Mouse (Mus musculus): Measurements from ENCODE around the gene Pid1. TPM values are rescaled to one million over a fixed set of nuclear protein-coding genes. Genes with fewer than 3 reads are reported as not detected.

Gene Pid1
- polyA plus RNA-seq, 1 experiment from 2014 or later: 17.1 TPM

- no peaks in the 10 kb centered on the region for H3K9me3 ChIP-seq (ENCODE audit: control insufficient read depth, low read length)
- no peaks in the 10 kb centered on the region for H3K4me1 ChIP-seq (replicated peaks; ENCODE audit: control insufficient read depth, insufficient read depth, low read length)
- no peaks in the 10 kb centered on the region for H3K27me3 ChIP-seq (replicated peaks; ENCODE audit: control insufficient read depth, insufficient read depth, low read length)
- H3K27ac ChIP-seq (ENCODE audit: low read depth): no peak overlapping the region
- no peak overlapping the region for H3K4me3 ChIP-seq (ENCODE audit: low read depth, low read length)
- H3K4me2 ChIP-seq (ENCODE audit: low read length): no peak overlapping the region
- DNase-seq (ENCODE audit: low spot score) (no peak), ATAC-seq (replicated peaks; ENCODE audit: low FRiP score, low TSS enrichment, low read depth) (no peak)
- no peak overlapping the region for H3K9ac ChIP-seq (ENCODE audit: low read length)
- H3K36me3 ChIP-seq (ENCODE audit: control insufficient read depth, insufficient read depth, low read length): no peaks in the 10 kb centered on the region
- WGBS: 97% methylated on average over 1 of the region's 1 CpGs
These were observed 64.3 kb downstream of the Pid1 start for GRCm38 (mm10) chr1:84299719-84300118.

- no peaks in the 10 kb centered on the region for H3K36me3 ChIP-seq (ENCODE audit: control insufficient read depth, insufficient read depth, low read length)
- no peak; the same call in 1 of the 2 replicates for ATAC-seq (replicated peaks; ENCODE audit: low FRiP score, low TSS enrichment, low read depth)
These were observed 77.3 kb downstream of the Pid1 start for GRCm38 (mm10) chr1:84286682-84287111.

GRCm38 (mm10) chr1:84285620-84286019 lies 78.4 kb downstream of the Pid1 start:
- DNase-seq (ENCODE audit: low spot score) (no peak), ATAC-seq (replicated peaks; ENCODE audit: low FRiP score, low TSS enrichment, low read depth) (no peak)
- Histone ChIP-seq H3K9me3 (ENCODE audit: control insufficient read depth, low read length) (no peaks in the 10 kb centered on the region), H3K4me3 (ENCODE audit: low read depth, low read length) (no peak overlapping the region), H3K36me3 (ENCODE audit: control insufficient read depth, insufficient read depth, low read length) (no peaks in the 10 kb centered on the region), H3K27me3 (replicated peaks; ENCODE audit: control insufficient read depth, insufficient read depth, low read length) (no peaks in the 10 kb centered on the region), H3K27ac (ENCODE audit: low read depth) (no peak overlapping the region), H3K4me2 (ENCODE audit: low read length) (no peak overlapping the region), H3K9ac (ENCODE audit: low read length) (no peak overlapping the region), H3K4me1 (replicated peaks; ENCODE audit: control insufficient read depth, insufficient read depth, low read length) (no peaks in the 10 kb centered on the region)
- 80% methylated on average over 7 of the region's 7 CpGs for WGBS

More at GRCm38 (mm10) chr1:84286682-84287111, 77.3 kb downstream of the Pid1 start:
- H3K4me2 ChIP-seq (ENCODE audit: low read length): no peak overlapping the region
- H3K27me3 ChIP-seq (replicated peaks; ENCODE audit: control insufficient read depth, insufficient read depth, low read length): no peaks in the 10 kb centered on the region
- no peaks in the 10 kb centered on the region for H3K9me3 ChIP-seq (ENCODE audit: control insufficient read depth, low read length)
- 32% methylated on average over 6 of the region's 6 CpGs for WGBS
- no peak overlapping the region for H3K27ac ChIP-seq (ENCODE audit: low read depth)
- H3K9ac ChIP-seq (ENCODE audit: low read length): no peak overlapping the region
- no peaks in the 10 kb centered on the region for H3K4me1 ChIP-seq (replicated peaks; ENCODE audit: control insufficient read depth, insufficient read depth, low read length)
- H3K4me3 ChIP-seq (ENCODE audit: low read depth, low read length): no peak overlapping the region
- DNase-seq (ENCODE audit: low spot score): peak; percentile 81

DNA sequence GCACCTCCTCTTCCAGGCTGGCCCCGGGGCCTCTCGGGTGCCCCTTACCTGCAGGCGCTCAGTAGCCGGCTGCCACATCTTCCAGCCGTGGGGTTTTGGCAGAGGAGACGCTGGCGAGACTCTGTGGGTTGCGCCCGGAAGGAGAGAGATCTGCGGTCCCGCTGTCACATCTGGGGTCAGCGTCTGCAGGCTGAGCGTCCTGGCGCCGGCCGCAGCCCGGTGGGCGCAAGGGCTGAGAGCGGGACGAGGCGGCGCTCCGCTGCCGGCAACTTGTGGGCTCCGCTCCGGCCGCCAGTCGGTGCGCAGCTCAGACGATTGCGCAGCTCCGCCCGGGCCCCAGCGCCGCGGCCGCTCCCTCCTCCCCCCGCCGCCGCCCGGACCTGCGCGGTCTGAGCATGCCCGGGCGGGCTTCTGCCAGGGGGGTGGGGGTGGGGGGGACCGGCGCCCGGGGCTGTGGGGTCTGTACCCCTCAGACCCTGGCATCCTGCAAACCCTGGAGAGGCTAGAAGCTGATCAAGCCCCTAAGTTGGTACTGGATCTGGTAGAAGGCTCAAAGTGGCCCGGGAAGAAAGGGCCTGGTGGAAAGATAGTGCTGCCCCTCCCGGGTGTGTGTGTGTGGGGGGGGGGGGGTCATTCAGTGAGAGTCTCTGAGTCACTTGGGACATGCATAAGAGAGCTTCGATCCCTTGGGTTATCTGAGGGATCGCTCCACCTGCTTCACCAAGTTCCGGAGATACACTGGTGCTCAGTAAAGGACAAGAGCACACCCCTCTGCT lies 79.5 kb downstream of the Pid1 start:
- ATAC-seq (replicated peaks; ENCODE audit: low FRiP score, low TSS enrichment, low read depth): peak; percentile 89

DNA sequence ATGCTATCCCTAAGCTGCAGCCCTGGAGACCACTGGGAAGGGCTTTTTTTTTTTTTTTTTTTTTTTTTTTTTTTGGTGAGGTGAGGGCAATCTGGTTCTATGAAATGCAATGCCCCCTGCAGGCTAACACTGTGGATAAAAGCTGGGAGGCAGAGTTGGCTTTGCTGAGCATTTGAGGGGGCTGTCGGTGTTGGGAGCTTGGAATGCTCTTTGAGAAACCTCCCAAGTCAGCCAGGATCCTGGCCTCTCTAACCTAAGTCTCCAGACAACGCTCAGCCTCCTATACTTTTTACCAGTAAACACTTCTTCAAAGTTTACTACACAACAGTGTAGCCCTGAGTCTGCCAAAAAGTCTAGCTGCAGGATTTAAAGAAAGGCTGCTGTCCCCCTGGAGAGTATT lies 80.9 kb downstream of the Pid1 start:
- Histone ChIP-seq H3K4me3 (ENCODE audit: low read depth, low read length) (0 out of 2 replicates have a peak overlapping the region, but pooled peaks have one; percentile 58), H3K36me3 (ENCODE audit: control insufficient read depth, insufficient read depth, low read length) (no peaks in the 10 kb centered on the region), H3K4me2 (ENCODE audit: low read length) (peak overlapping the region; percentile 81), H3K9ac (ENCODE audit: low read length) (no peak overlapping the region), H3K27me3 (replicated peaks; ENCODE audit: control insufficient read depth, insufficient read depth, low read length) (no peaks in the 10 kb centered on the region), H3K4me1 (replicated peaks; ENCODE audit: control insufficient read depth, insufficient read depth, low read length) (no peaks in the 10 kb centered on the region), H3K27ac (ENCODE audit: low read depth) (no peak overlapping the region), H3K9me3 (ENCODE audit: control insufficient read depth, low read length) (no peaks in the 10 kb centered on the region)
- ATAC-seq (replicated peaks; ENCODE audit: low FRiP score, low TSS enrichment, low read depth) (no peak), DNase-seq (ENCODE audit: low spot score) (no peak)
- 18% methylated on average over 2 of the region's 2 CpGs for WGBS

More for the DNA sequence above, 79.5 kb downstream of the Pid1 start:
- H3K27me3 ChIP-seq (replicated peaks; ENCODE audit: control insufficient read depth, insufficient read depth, low read length): no peaks in the 10 kb centered on the region
- no peaks in the 10 kb centered on the region for H3K9me3 ChIP-seq (ENCODE audit: control insufficient read depth, low read length)
- H3K4me3 ChIP-seq (ENCODE audit: low read depth, low read length): peak overlapping the region; percentile 58
- peak overlapping the region; percentile 81 for H3K4me2 ChIP-seq (ENCODE audit: low read length)
- peak; percentile 70 for DNase-seq (ENCODE audit: low spot score)
- H3K9ac ChIP-seq (ENCODE audit: low read length): peak overlapping the region; percentile 53
- 2% methylated on average over 38 of the region's 53 CpGs for WGBS
- no peaks in the 10 kb centered on the region for H3K36me3 ChIP-seq (ENCODE audit: control insufficient read depth, insufficient read depth, low read length)
- H3K27ac ChIP-seq (ENCODE audit: low read depth): no peak overlapping the region
- no peaks in the 10 kb centered on the region for H3K4me1 ChIP-seq (replicated peaks; ENCODE audit: control insufficient read depth, insufficient read depth, low read length)

DNA sequence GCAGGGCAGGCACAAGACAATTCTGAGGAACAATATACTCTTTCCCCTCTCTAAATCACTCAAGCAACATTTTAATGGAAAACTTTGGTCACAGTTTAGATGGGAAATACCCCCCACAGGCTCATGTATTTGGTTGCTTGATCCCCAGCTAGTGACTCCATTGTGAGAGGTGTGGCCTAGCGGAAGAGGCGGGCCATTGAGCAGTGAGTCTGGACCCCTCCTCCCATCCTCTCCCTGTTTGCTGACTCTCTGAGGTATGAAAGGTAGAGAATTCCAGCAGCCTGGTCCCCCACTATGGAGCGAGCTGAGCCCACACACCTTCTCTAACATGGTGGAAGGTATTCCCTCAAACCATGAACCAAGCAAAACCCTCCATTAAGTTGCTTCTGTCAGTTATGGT lies 83.8 kb downstream of the Pid1 start:
- Histone ChIP-seq H3K36me3 (ENCODE audit: control insufficient read depth, insufficient read depth, low read length) (no peaks in the 10 kb centered on the region), H3K27ac (ENCODE audit: low read depth) (no peak overlapping the region), H3K9me3 (ENCODE audit: control insufficient read depth, low read length) (no peaks in the 10 kb centered on the region), H3K4me3 (ENCODE audit: low read depth, low read length) (no peak overlapping the region), H3K4me2 (ENCODE audit: low read length) (no peak overlapping the region), H3K4me1 (replicated peaks; ENCODE audit: control insufficient read depth, insufficient read depth, low read length) (no peaks in the 10 kb centered on the region), H3K9ac (ENCODE audit: low read length) (no peak overlapping the region), H3K27me3 (replicated peaks; ENCODE audit: control insufficient read depth, insufficient read depth, low read length) (no peaks in the 10 kb centered on the region)
- WGBS: 89% methylated on average over 3 of the region's 3 CpGs
- ATAC-seq (replicated peaks; ENCODE audit: low FRiP score, low TSS enrichment, low read depth) (no peak), DNase-seq (ENCODE audit: low spot score) (no peak)

GRCm38 (mm10) chr1:84278359-84279255 lies 85.4 kb downstream of the Pid1 start:
- DNase-seq (ENCODE audit: low spot score) (no peak), ATAC-seq (replicated peaks; ENCODE audit: low FRiP score, low TSS enrichment, low read depth) (peak; percentile 60; the same call in 1 of the 2 replicates)

GRCm38 (mm10) chr1:84272951-84273350 lies 91.0 kb downstream of the Pid1 start:
- Histone ChIP-seq H3K9ac (ENCODE audit: low read length) (no peak overlapping the region), H3K27me3 (replicated peaks; ENCODE audit: control insufficient read depth, insufficient read depth, low read length) (no peaks in the 10 kb centered on the region), H3K9me3 (ENCODE audit: control insufficient read depth, low read length) (no peaks in the 10 kb centered on the region), H3K36me3 (ENCODE audit: control insufficient read depth, insufficient read depth, low read length) (no peaks in the 10 kb centered on the region), H3K4me2 (ENCODE audit: low read length) (no peak overlapping the region), H3K4me1 (replicated peaks; ENCODE audit: control insufficient read depth, insufficient read depth, low read length) (no peaks in the 10 kb centered on the region), H3K4me3 (ENCODE audit: low read depth, low read length) (no peak overlapping the region), H3K27ac (ENCODE audit: low read depth) (no peak overlapping the region)
- DNase-seq (ENCODE audit: low spot score) (no peak), ATAC-seq (replicated peaks; ENCODE audit: low FRiP score, low TSS enrichment, low read depth) (no peak)
- 56% methylated on average over 4 of the region's 4 CpGs for WGBS

More at GRCm38 (mm10) chr1:84278359-84279255, 85.4 kb downstream of the Pid1 start:
- Histone ChIP-seq H3K27ac (ENCODE audit: low read depth) (no peak overlapping the region), H3K36me3 (ENCODE audit: control insufficient read depth, insufficient read depth, low read length) (no peaks in the 10 kb centered on the region), H3K9me3 (ENCODE audit: control insufficient read depth, low read length) (no peaks in the 10 kb centered on the region), H3K4me3 (ENCODE audit: low read depth, low read length) (no peak overlapping the region), H3K4me1 (replicated peaks; ENCODE audit: control insufficient read depth, insufficient read depth, low read length) (no peaks in the 10 kb centered on the region), H3K4me2 (ENCODE audit: low read length) (no peak overlapping the region), H3K9ac (ENCODE audit: low read length) (no peak overlapping the region), H3K27me3 (replicated peaks; ENCODE audit: control insufficient read depth, insufficient read depth, low read length) (no peaks in the 10 kb centered on the region)
- WGBS: 64% methylated on average over 7 of the region's 7 CpGs
